Mouse (Mus musculus) heart, postnatal 0 days (tissue): ENCODE measurements around the gene Lipm.

Experiments
- CTCF ChIP-seq: IDR thresholded peaks from 2 replicates; pipeline ENCODE4 v1.5.1; 2016; ENCODE audit warnings: antibody characterized with exemption, control low read depth, low read depth
- EP300 ChIP-seq: IDR thresholded peaks from 2 replicates; pipeline ENCODE4 v1.6.1; 2016; ENCODE audit warnings: antibody characterized with exemption, low read depth

DNA sequence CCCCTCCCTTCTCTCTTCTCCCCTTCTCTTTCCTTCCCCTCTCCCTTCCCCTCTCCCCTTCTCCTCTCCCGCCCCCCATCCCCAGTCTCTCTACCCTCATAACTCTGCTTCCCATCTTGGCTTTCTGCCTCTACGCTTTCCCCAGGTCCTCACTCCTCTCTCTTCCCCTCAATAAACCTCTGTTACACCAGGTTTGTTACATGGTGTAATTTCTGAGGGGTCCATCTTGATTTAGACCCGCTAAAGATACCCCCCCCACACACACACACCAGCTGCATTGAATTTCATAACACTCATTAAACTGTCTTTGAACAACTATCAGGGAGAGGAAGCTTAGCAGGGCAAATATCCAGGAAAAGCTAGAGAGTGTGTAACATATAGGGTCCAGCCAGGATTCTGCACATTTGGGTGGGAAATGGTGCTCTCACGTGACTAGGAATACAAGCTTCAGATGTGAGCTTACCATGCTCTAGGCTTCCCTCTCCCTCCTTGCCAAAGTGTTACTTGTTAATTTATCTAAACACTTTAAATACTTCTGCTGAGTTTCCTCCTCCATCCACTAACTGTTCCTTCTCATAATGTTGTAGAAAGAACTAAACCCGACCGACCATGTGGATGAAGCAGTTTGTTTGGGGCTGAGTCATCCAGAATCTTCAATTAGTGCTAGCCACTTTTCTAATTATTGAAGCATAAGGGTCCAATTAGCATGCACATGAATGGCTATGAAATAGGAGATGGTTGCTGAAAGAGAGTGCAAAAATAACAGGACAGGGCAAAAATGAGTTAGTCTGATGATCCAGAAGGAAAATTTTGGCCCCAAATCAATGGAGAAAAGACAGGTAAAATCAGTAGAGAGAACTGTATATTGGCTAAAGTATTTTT, 52.8 kb downstream of the Lipm start:
- no peak for TF ChIP-seq CTCF
- TF ChIP-seq EP300: no peak
